Mouse (Mus musculus) limb, embryonic 14.5 days (tissue): Measurements from ENCODE around the gene Uba2. TPM values are rescaled to one million over a fixed set of nuclear protein-coding genes. Genes with fewer than 3 reads are reported as not detected.

Experiments used
- ATAC-seq: fragments of 200-750 bp; cut with Nextera tagmentation; 2 replicates; pipeline ENCODE4 v1.8.0; 2017; ENCODE audit warnings: low read depth, moderate number of reproducible peaks, moderate TSS enrichment; ENCODE audit not compliant: low FRiP score
- DNase-seq: peaks from one replicate; pipeline ENCODE4 v3.0.0-alpha.2; 2015; ENCODE audit warnings: low spot score
- H3K27ac ChIP-seq: fragments of 300-500 bp; sonication (generic); replicated peaks from 2 replicates; pipeline ENCODE4 v1.5.1; 2014; ENCODE audit warnings: low read depth, mild to moderate bottlenecking, low read length, moderate library complexity, mixed read lengths
- H3K27me3 ChIP-seq: fragments of 300-500 bp; sonication (generic); 2 replicates; pipeline ENCODE4 v1.6.1; 2014; ENCODE audit warnings: low read length, mixed read lengths; ENCODE audit not compliant: control insufficient read depth, insufficient read depth
- H3K36me3 ChIP-seq: fragments of 300-500 bp; sonication (generic); 2 replicates; pipeline ENCODE4 v1.6.1; 2014; ENCODE audit warnings: mild to moderate bottlenecking, low read length, moderate library complexity, mixed read lengths; ENCODE audit not compliant: control insufficient read depth, insufficient read depth
- H3K4me1 ChIP-seq: fragments of 300-500 bp; sonication (generic); 2 replicates; pipeline ENCODE4 v1.6.1; 2014; ENCODE audit warnings: antibody characterized with exemption, low read length, mixed read lengths; ENCODE audit not compliant: control insufficient read depth, insufficient read depth
- H3K4me2 ChIP-seq: fragments of 300-500 bp; sonication (generic); replicated peaks from 2 replicates; pipeline ENCODE4 v1.6.1; 2014; ENCODE audit warnings: low read depth, mild to moderate bottlenecking, low read length, moderate library complexity; ENCODE audit not compliant: severe bottlenecking
- H3K4me3 ChIP-seq: fragments of 300-500 bp; sonication (generic); replicated peaks from 2 replicates; pipeline ENCODE4 v1.5.1; 2014; ENCODE audit warnings: low read length
- H3K9ac ChIP-seq: fragments of 300-500 bp; sonication (generic); 2 replicates; pipeline ENCODE4 v1.6.1; 2014; ENCODE audit warnings: mild to moderate bottlenecking, low read depth, low read length, moderate library complexity; ENCODE audit not compliant: severe bottlenecking
- H3K9me3 ChIP-seq: fragments of 300-500 bp; sonication (generic); 2 replicates; pipeline ENCODE4 v1.6.1; 2016; ENCODE audit warnings: low read length; ENCODE audit not compliant: control insufficient read depth
- POLR2A ChIP-seq: fragments of 200-500 bp; IDR thresholded peaks from 2 replicates; pipeline ENCODE4 v1.8.0; 2012; ENCODE audit warnings: inconsistent platforms, mild to moderate bottlenecking, moderate library complexity, borderline replicate concordance; ENCODE audit not compliant: insufficient read depth, insufficient read length; ENCODE audit errors: extremely low read depth
- WGBS: fragments of 180-500 bp; shearing (Covaris S2); extraction: QIAGEN DNeasy Blood & Tissue Kit; methylation state at CpG from one replicate; pipeline ENCODE4 v1.1.7; 2014; 5-methylcytosine and 5-hydroxymethylcytosine counted together
- polyA plus RNA-seq, 2 experiments: library from polyadenylated mRNA; depleted of rRNA in 1 of 2; stranded (reverse) in 1 of 2; unstranded in 1 of 2; fragments of >200 nt; fragmentation: Nextera tagmentation in 1 of 2; extraction: Ambion mirVana in 1 of 2; gene quantifications; 2 replicates each; pipeline versions ENCODE4 v1.2.1 to v1.2.3; 2012 to 2014

Uba2 gene
- polyA plus RNA-seq, 2 experiments, result 147 to 182 TPM

DNA sequence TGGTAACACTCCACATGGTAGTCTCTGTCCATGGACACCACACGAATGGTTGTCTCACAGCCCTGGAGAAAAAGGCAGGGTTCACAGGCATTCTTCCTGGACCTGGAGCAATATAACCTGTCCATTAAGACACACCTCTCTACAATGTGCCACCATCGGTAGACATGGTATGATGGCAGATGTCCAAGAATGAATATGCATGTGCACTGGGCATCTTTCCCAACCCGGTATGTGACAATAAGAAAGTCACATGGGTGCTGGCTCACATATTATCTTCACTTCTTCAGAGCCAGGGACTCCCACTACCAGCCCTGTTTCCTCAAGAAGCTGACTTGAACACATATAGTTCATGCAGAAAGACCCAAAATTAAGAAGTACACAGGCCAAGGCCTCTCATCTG, 52.8 kb downstream of the Uba2 start:
- H3K4me2 ChIP-seq, result no peak overlapping the region
- no peaks in the 10 kb centered on the region for H3K27me3 ChIP-seq
- no peak overlapping the region for H3K4me3 ChIP-seq
- 91% methylated on average over 3 of the region's 3 CpGs for WGBS
- H3K27ac ChIP-seq, result no peak overlapping the region
- H3K9me3 ChIP-seq, result no peaks in the 10 kb centered on the region
- ATAC-seq (no peak), DNase-seq (no peak)
- 0 out of 2 replicates have a peak, but pooled peaks cover 5% of the 10 kb centered on the region for H3K4me1 ChIP-seq
- H3K36me3 ChIP-seq, result peaks cover 64% of the 10 kb centered on the region
- no peak overlapping the region for H3K9ac ChIP-seq
- no peak for TF ChIP-seq POLR2A

- TF ChIP-seq POLR2A, result no peak
- DNase-seq (no peak), ATAC-seq (no peak)
- H3K9ac ChIP-seq, result no peak overlapping the region
- H3K27ac ChIP-seq, result no peak overlapping the region
- no peaks in the 10 kb centered on the region for H3K9me3 ChIP-seq
- H3K4me3 ChIP-seq, result no peak overlapping the region
- H3K4me2 ChIP-seq, result no peak overlapping the region
- H3K4me1 ChIP-seq, result no peaks in the 10 kb centered on the region
- peaks cover 35% of the 10 kb centered on the region for H3K36me3 ChIP-seq
- 73% methylated on average over 5 of the region's 5 CpGs for WGBS
- H3K27me3 ChIP-seq, result no peaks in the 10 kb centered on the region
Measured at GRCm38 (mm10) chr7:34109190-34109589, 60.2 kb downstream of the Uba2 start.

DNA sequence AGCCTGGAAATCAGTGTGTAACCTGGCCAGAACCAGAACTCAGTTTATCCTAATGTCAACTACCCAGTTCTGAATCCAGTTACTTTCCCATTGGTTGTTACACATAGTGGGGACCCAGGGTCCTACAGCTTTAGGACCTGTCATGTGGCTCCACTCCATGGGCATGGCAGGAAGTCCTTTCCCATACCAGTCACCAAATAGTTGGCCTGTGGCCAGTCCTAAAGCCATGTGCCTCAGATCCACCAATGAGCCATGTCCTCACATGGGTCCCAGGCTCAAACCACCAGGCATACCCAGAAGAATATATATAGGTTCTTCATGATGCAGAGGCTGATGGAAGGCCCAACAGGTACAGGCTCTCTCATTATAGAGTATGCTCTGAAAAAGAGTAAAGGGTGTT, 68.1 kb downstream of the Uba2 start:
- no peak overlapping the region for H3K9ac ChIP-seq
- H3K4me2 ChIP-seq, result no peak overlapping the region
- no peak for TF ChIP-seq POLR2A
- H3K27ac ChIP-seq, result no peak overlapping the region
- no peaks in the 10 kb centered on the region for H3K9me3 ChIP-seq
- no peaks in the 10 kb centered on the region for H3K36me3 ChIP-seq
- H3K4me3 ChIP-seq, result no peak overlapping the region
- H3K27me3 ChIP-seq, result no peaks in the 10 kb centered on the region
- no peaks in the 10 kb centered on the region for H3K4me1 ChIP-seq
- ATAC-seq (no peak), DNase-seq (no peak)

DNA sequence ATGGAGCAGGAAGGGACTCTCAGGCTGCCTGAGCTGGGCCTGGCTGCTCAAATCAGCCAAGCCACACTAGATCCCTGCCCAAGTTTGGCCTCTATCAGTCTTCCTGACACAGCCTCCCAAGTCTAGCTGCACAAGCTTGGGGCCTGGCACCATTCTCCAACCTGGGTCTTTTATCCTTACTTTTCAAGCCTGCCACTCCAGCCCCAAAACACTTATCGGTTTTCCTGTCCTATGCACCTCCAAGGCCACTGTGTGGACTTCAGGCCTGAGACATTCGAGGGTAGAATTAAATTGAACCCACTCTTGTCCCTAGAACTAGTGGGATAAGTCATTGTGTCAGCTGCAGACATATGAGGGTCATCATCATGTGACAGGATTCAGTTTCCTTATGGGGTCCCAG, 69.4 kb downstream of the Uba2 start:
- Histone ChIP-seq H3K4me2 (no peak overlapping the region), H3K27ac (no peak overlapping the region), H3K4me3 (no peak overlapping the region), H3K9ac (no peak overlapping the region), H3K27me3 (no peaks in the 10 kb centered on the region), H3K36me3 (no peaks in the 10 kb centered on the region), H3K4me1 (no peaks in the 10 kb centered on the region), H3K9me3 (no peaks in the 10 kb centered on the region; the same call in 1 of the 2 replicates)
- DNase-seq (no peak), ATAC-seq (no peak)
- no peak for TF ChIP-seq POLR2A
- WGBS, result 77% methylated on average over 2 of the region's 2 CpGs

GRCm38 (mm10) chr7:34094911-34095481, 74.4 kb downstream of the Uba2 start, which contains the start of gene Scgb1b30:
Gene Scgb1b30 (plus strand): TSS chr7:34095431.
- no peak within 1 kb of the TSS for H3K9ac ChIP-seq
- H3K4me1 ChIP-seq, result no peaks in the 10 kb centered on the region
- H3K4me3 ChIP-seq, result no peak within 1 kb of the TSS
- H3K27ac ChIP-seq, result no peak within 1 kb of the TSS
- ATAC-seq (no peak), DNase-seq (no peak)
- H3K4me2 ChIP-seq, result no peak within 1 kb of the TSS
- H3K9me3 ChIP-seq, result no peaks in the 10 kb centered on the region; the same call in 1 of the 2 replicates
- 80% methylated on average over 3 of the region's 3 CpGs for WGBS
- no peak for TF ChIP-seq POLR2A
- no peaks in the 10 kb centered on the region for H3K36me3 ChIP-seq
- no peaks in the 10 kb centered on the region for H3K27me3 ChIP-seq

Other genes with a start within 250 kb of the Uba2 start
- not detected in 2 replicates for gene Scgb2b26, start 224.6 kb downstream of the Uba2 start, polyA plus RNA-seq (2012; rRNA removed)
- not detected in 2 replicates for gene Scgb2b26, start 224.6 kb downstream of the Uba2 start, polyA plus RNA-seq (2014; fragmentation: Nextera tagmentation; extraction: Ambion mirVana)
- not detected in 2 replicates for gene Scgb2b27, start 155.7 kb downstream of the Uba2 start, polyA plus RNA-seq (2012; rRNA removed)
- gene Scgb2b27, start 155.7 kb downstream of the Uba2 start, polyA plus RNA-seq (2014; fragmentation: Nextera tagmentation; extraction: Ambion mirVana), result not detected in 2 replicates
- gene Scgb1b27, start 148.1 kb downstream of the Uba2 start, polyA plus RNA-seq (2012; rRNA removed), result not detected in 2 replicates
- not detected in 2 replicates for gene Scgb1b27, start 148.1 kb downstream of the Uba2 start, polyA plus RNA-seq (2014; fragmentation: Nextera tagmentation; extraction: Ambion mirVana)
- gene Scgb1b30, start 74.2 kb downstream of the Uba2 start, polyA plus RNA-seq (2012; rRNA removed), result not detected in 2 replicates
- not detected in 2 replicates for gene Scgb1b30, start 74.2 kb downstream of the Uba2 start, polyA plus RNA-seq (2014; fragmentation: Nextera tagmentation; extraction: Ambion mirVana)
- 62.4 and 77.4 TPM in 2 replicates for gene Wtip, start 36.3 kb downstream of the Uba2 start, polyA plus RNA-seq (2012; rRNA removed)
- gene Wtip, start 36.3 kb downstream of the Uba2 start, polyA plus RNA-seq (2014; fragmentation: Nextera tagmentation; extraction: Ambion mirVana), result 8.6 and 10.8 TPM in 2 replicates
- 44.0 and 44.5 TPM in 2 replicates for gene Pdcd2l, start 27.1 kb upstream of the Uba2 start, polyA plus RNA-seq (2012; rRNA removed)
- 49.9 and 57.1 TPM in 2 replicates for gene Pdcd2l, start 27.1 kb upstream of the Uba2 start, polyA plus RNA-seq (2014; fragmentation: Nextera tagmentation; extraction: Ambion mirVana)
- 256 and 301 TPM in 2 replicates for gene Gpi1, start 60.7 kb upstream of the Uba2 start, polyA plus RNA-seq (2012; rRNA removed)
- 275 and 281 TPM in 2 replicates for gene Gpi1, start 60.7 kb upstream of the Uba2 start, polyA plus RNA-seq (2014; fragmentation: Nextera tagmentation; extraction: Ambion mirVana)
- not detected in 2 replicates for gene Gm6096, start 81.4 kb upstream of the Uba2 start, polyA plus RNA-seq (2012; rRNA removed)
- gene Gm6096, start 81.4 kb upstream of the Uba2 start, polyA plus RNA-seq (2014; fragmentation: Nextera tagmentation; extraction: Ambion mirVana), result 0.54 and 0.55 TPM in 2 replicates
- gene 4931406P16Rik, start 144.0 kb upstream of the Uba2 start, polyA plus RNA-seq (2012; rRNA removed), result 34.3 and 41.9 TPM in 2 replicates
- 31.6 and 39.3 TPM in 2 replicates for gene 4931406P16Rik, start 144.0 kb upstream of the Uba2 start, polyA plus RNA-seq (2014; fragmentation: Nextera tagmentation; extraction: Ambion mirVana)
- gene Lsm14a, start 223.7 kb upstream of the Uba2 start, polyA plus RNA-seq (2012; rRNA removed), result 87.0 and 92.4 TPM in 2 replicates
- gene Lsm14a, start 223.7 kb upstream of the Uba2 start, polyA plus RNA-seq (2014; fragmentation: Nextera tagmentation; extraction: Ambion mirVana), result 64.6 and 65.8 TPM in 2 replicates